Mouse (Mus musculus) R1 (cell line): Measurements from ENCODE around the gene Gfod1.
A peak's percentile ranks its signal among the peaks of the same experiment; 100 is the strongest.

ENCODE experiments used
- DNase-seq: peaks from one replicate; pipeline ENCODE4 v3.0.0-alpha.2; 2018; ENCODE audit warnings: low read depth, low spot score

Gfod1 gene

GRCm38 (mm10) chr13:43299171-43299570, 4.8 kb downstream of the Gfod1 start:
- DNase-seq, result peak; percentile 59

GRCm38 (mm10) chr13:43297526-43297925, 6.4 kb downstream of the Gfod1 start:
- DNase-seq, result no peak

- DNase-seq, result no peak
Measured at GRCm38 (mm10) chr13:43296140-43296805, 7.7 kb downstream of the Gfod1 start.

- DNase-seq, result peak; percentile 54
Measured at GRCm38 (mm10) chr13:43295684-43296083, 8.3 kb downstream of the Gfod1 start.

- DNase-seq, result peak; percentile 80
Measured at GRCm38 (mm10) chr13:43294957-43295590, 8.9 kb downstream of the Gfod1 start.

- DNase-seq, result peak; percentile 97
Measured at GRCm38 (mm10) chr13:43292892-43293291, 11.1 kb downstream of the Gfod1 start.

- DNase-seq, result no peak
Measured at GRCm38 (mm10) chr13:43289076-43289475, 14.9 kb downstream of the Gfod1 start.

- no peak for DNase-seq
Measured at GRCm38 (mm10) chr13:43288444-43288843, 15.5 kb downstream of the Gfod1 start.

- DNase-seq, result peak; percentile 19
Measured at GRCm38 (mm10) chr13:43288026-43288425, 15.9 kb downstream of the Gfod1 start.

- DNase-seq, result no peak
Measured at GRCm38 (mm10) chr13:43286836-43287235, 17.1 kb downstream of the Gfod1 start.

- DNase-seq, result no peak
Measured at GRCm38 (mm10) chr13:43284711-43285151, 19.2 kb downstream of the Gfod1 start.

- DNase-seq, result no peak
Measured at GRCm38 (mm10) chr13:43273906-43274305, 30.1 kb downstream of the Gfod1 start.

GRCm38 (mm10) chr13:43272303-43273135, 31.5 kb downstream of the Gfod1 start:
- DNase-seq, result no peak

GRCm38 (mm10) chr13:43271481-43271880, 32.5 kb downstream of the Gfod1 start:
- no peak for DNase-seq

GRCm38 (mm10) chr13:43270220-43270597, 33.8 kb downstream of the Gfod1 start:
- no peak for DNase-seq

- no peak for DNase-seq
Measured at GRCm38 (mm10) chr13:43269460-43270219, 34.3 kb downstream of the Gfod1 start.

- peak; percentile 41 for DNase-seq
Measured at GRCm38 (mm10) chr13:43268539-43269327, 35.2 kb downstream of the Gfod1 start.

- DNase-seq, result no peak
Measured at GRCm38 (mm10) chr13:43267902-43268301, 36.1 kb downstream of the Gfod1 start.

- DNase-seq, result no peak
Measured at GRCm38 (mm10) chr13:43267216-43267615, 36.8 kb downstream of the Gfod1 start.

- DNase-seq, result no peak
Measured at GRCm38 (mm10) chr13:43266333-43266732, 37.6 kb downstream of the Gfod1 start.

GRCm38 (mm10) chr13:43265116-43265515, 38.9 kb downstream of the Gfod1 start:
- DNase-seq, result no peak
